8 mouse cellular contexts compared by ENCODE assay signal in genomic region chr4:148038600-148039253, GRCm38 (mm10). TPM values are rescaled to one million over a fixed set of nuclear protein-coding genes. Genes with fewer than 3 reads are reported as not detected.
A peak's percentile ranks its signal among the peaks of the same experiment; 100 is the strongest.
DNase-seq lines count a peak whose midpoint lies in the region; ATAC-seq and TF ChIP-seq lines count a peak whose summit lies in the region.

Clcn6 (minus strand) TSS chr4:148038821.
Mthfr (plus strand) TSS chr4:148039077.

- H3K36me3 ChIP-seq in embryonic facial prominence, embryonic 14.5 days (ENCODE audit: control insufficient read depth, insufficient read depth, low read length): peaks cover 21% of the 10 kb centered on the region
- no peaks in the 10 kb centered on the region for H3K36me3 ChIP-seq in heart, adult 2 months (ENCODE audit: control insufficient read depth, insufficient read depth, low read length)
- H3K36me3 ChIP-seq in limb, embryonic 13.5 days: peaks cover 31% of the 10 kb centered on the region
- peaks cover 2% of the 10 kb centered on the region; the same call in 1 of the 2 replicates for H3K36me3 ChIP-seq in midbrain, embryonic 16.5 days (ENCODE audit: control insufficient read depth, insufficient read depth, low read length)

- no peaks in the 10 kb centered on the region for H3K79me2 ChIP-seq in heart, adult 2 months (replicated peaks; ENCODE audit: control insufficient read depth, insufficient read depth, low read length)

- TF ChIP-seq CTCF in heart, adult 2 months (IDR thresholded peaks at IDR 0.05): no peak

- H3K9ac ChIP-seq in embryonic facial prominence, embryonic 14.5 days (ENCODE audit: low read depth, low read length): peak within 1 kb of the TSS; percentile 80
- H3K9ac ChIP-seq in heart, adult 2 months (ENCODE audit: low read depth, low read length): peak within 1 kb of the TSS; percentile 91
- peak within 1 kb of the TSS; percentile 77 for H3K9ac ChIP-seq in limb, embryonic 13.5 days
- peak within 1 kb of the TSS; percentile 80 for H3K9ac ChIP-seq in midbrain, embryonic 16.5 days (ENCODE audit: low read depth, low read length)

- H3K4me3 ChIP-seq in embryonic facial prominence, embryonic 14.5 days (ENCODE audit: low read depth, low read length): peak within 1 kb of the TSS; percentile 87
- H3K4me3 ChIP-seq in heart, adult 2 months: peak within 1 kb of the TSS; percentile 58
- peak within 1 kb of the TSS; percentile 81 for H3K4me3 ChIP-seq in limb, embryonic 13.5 days
- peak within 1 kb of the TSS; percentile 72 for H3K4me3 ChIP-seq in midbrain, embryonic 16.5 days (ENCODE audit: low read depth, low read length)

- no peaks in the 10 kb centered on the region for H3K9me3 ChIP-seq in embryonic facial prominence, embryonic 14.5 days (ENCODE audit: control insufficient read depth, low read length)
- no peaks in the 10 kb centered on the region for H3K9me3 ChIP-seq in limb, embryonic 13.5 days
- no peaks in the 10 kb centered on the region for H3K9me3 ChIP-seq in midbrain, embryonic 16.5 days (replicated peaks; ENCODE audit: control insufficient read depth, low read length, poor library complexity, severe bottlenecking)

- H3K27ac ChIP-seq in embryonic facial prominence, embryonic 14.5 days (replicated peaks; ENCODE audit: low read depth, low read length): peak within 1 kb of the TSS; percentile 83
- H3K27ac ChIP-seq in heart, adult 2 months: peak within 1 kb of the TSS; percentile 91
- peak within 1 kb of the TSS; percentile 85 for H3K27ac ChIP-seq in limb, embryonic 13.5 days
- peak within 1 kb of the TSS; percentile 90 for H3K27ac ChIP-seq in midbrain, embryonic 16.5 days (ENCODE audit: low read length)

- TF ChIP-seq POLR2A in heart, adult 2 months (IDR thresholded peaks at IDR 0.05; ENCODE audit: insufficient read depth, low read depth, low read length): peak; percentile 87

- ATAC-seq in embryonic facial prominence, embryonic 14.5 days (ENCODE audit: low read depth): peak; percentile 91
- peak; percentile 92 for ATAC-seq in limb, embryonic 13.5 days (ENCODE audit: low FRiP score, low read depth)
- peak; percentile 92 for ATAC-seq in midbrain, embryonic 16.5 days

- WGBS in embryonic facial prominence, embryonic 14.5 days: 0% methylated on average over 40 of the region's 54 CpGs
- under 1% methylated on average over 54 of the region's 54 CpGs for WGBS in heart, adult 2 months
- WGBS in limb, embryonic 13.5 days: under 1% methylated on average over 54 of the region's 54 CpGs
- WGBS in midbrain, embryonic 16.5 days: under 1% methylated on average over 52 of the region's 54 CpGs

- peak; percentile 98 for DNase-seq in 3T3-L1 (ENCODE audit: low read depth, low spot score)
- DNase-seq in adrenal gland, postnatal 4 days (ENCODE audit: low spot score in 2 of 2): peak; percentile 97 to 98
- peak; percentile 99 for DNase-seq in embryonic facial prominence, embryonic 14.5 days (ENCODE audit: low spot score)
- DNase-seq in heart, adult 2 months: peak; percentile 100
- peak; percentile 99 for DNase-seq in kidney, adult 8-10 months
- DNase-seq in spleen, postnatal 10 days (ENCODE audit: low spot score in 2 of 2): peak; percentile 97 to 100

- peak; percentile 20; the same call in 1 of the 2 replicates for TF ChIP-seq EP300 in heart, adult 2 months (IDR thresholded peaks at IDR 0.05; ENCODE audit: insufficient read depth, low read depth, low read length)

- H3K4me1 ChIP-seq in embryonic facial prominence, embryonic 14.5 days (ENCODE audit: control insufficient read depth, insufficient read depth, low read length): peaks cover 33% of the 10 kb centered on the region
- H3K4me1 ChIP-seq in heart, adult 2 months (ENCODE audit: control insufficient read depth, insufficient read depth, low read length): peaks cover 18% of the 10 kb centered on the region
- H3K4me1 ChIP-seq in limb, embryonic 13.5 days: peaks cover 44% of the 10 kb centered on the region
- peaks cover 43% of the 10 kb centered on the region for H3K4me1 ChIP-seq in midbrain, embryonic 16.5 days (ENCODE audit: control insufficient read depth, insufficient read depth, low read length)

- H3K4me2 ChIP-seq in embryonic facial prominence, embryonic 14.5 days (ENCODE audit: low read depth, low read length): peak within 1 kb of the TSS; percentile 95
- peak within 1 kb of the TSS; percentile 94 for H3K4me2 ChIP-seq in limb, embryonic 13.5 days (replicated peaks)
- H3K4me2 ChIP-seq in midbrain, embryonic 16.5 days (ENCODE audit: low read length): peak within 1 kb of the TSS; percentile 85

- intact Hi-C loops in heart, adult 2 months (cut with DNase I): loop anchor here (2.0 kb wide), 1 partner anchor 44 kb away; no protein-coding TSS in a partner anchor

- no peaks in the 10 kb centered on the region for H3K27me3 ChIP-seq in embryonic facial prominence, embryonic 14.5 days (replicated peaks; ENCODE audit: control insufficient read depth, insufficient read depth, low read length)
- no peaks in the 10 kb centered on the region for H3K27me3 ChIP-seq in heart, adult 2 months (ENCODE audit: control insufficient read depth, insufficient read depth, low read length)
- H3K27me3 ChIP-seq in limb, embryonic 13.5 days: no peaks in the 10 kb centered on the region
- no peaks in the 10 kb centered on the region for H3K27me3 ChIP-seq in midbrain, embryonic 16.5 days (ENCODE audit: control insufficient read depth, insufficient read depth, low read depth, low read length)

RNA-seq across cellular contexts. Expression of gene Clcn6, which starts in this region (rescaled TPM):
- 10 to 100 TPM; 21.0 to 23.6 TPM for total RNA-seq in adrenal gland, postnatal 4 days (2021)
- polyA plus RNA-seq in embryonic facial prominence, embryonic 14.5 days (2014; fragmentation: Nextera tagmentation; extraction: Ambion mirVana): 7.4 and 7.8 TPM in 2 replicates
- total RNA-seq in heart, adult 2 months (2021): 1 to 10 TPM; 7.5 to 8.1 TPM
- 8.9 and 9.0 TPM in 2 replicates for polyA plus RNA-seq in heart, adult 2 months (2012; rRNA removed)
- polyA plus RNA-seq in limb, embryonic 13.5 days (2015; fragmentation: Nextera tagmentation; extraction: Ambion mirVana): 7.5 and 8.2 TPM in 2 replicates
- polyA plus RNA-seq in midbrain, embryonic 16.5 days (2015; fragmentation: Nextera tagmentation; extraction: Ambion mirVana): 36.5 and 36.9 TPM in 2 replicates

RNA-seq across cellular contexts. Expression of gene Mthfr, which starts in this region (rescaled TPM):
- total RNA-seq in adrenal gland, postnatal 4 days (2021): 10 to 100 TPM; 47.0 to 56.6 TPM
- 20.3 and 21.4 TPM in 2 replicates for polyA plus RNA-seq in embryonic facial prominence, embryonic 14.5 days (2014; fragmentation: Nextera tagmentation; extraction: Ambion mirVana)
- total RNA-seq in heart, adult 2 months (2021): 10 to 100 TPM in 1 of 2 experiments, 1 to 10 TPM in 1; 8.2 to 11.0 TPM
- 15.7 and 17.3 TPM in 2 replicates for polyA plus RNA-seq in heart, adult 2 months (2012; rRNA removed)
- polyA plus RNA-seq in limb, embryonic 13.5 days (2015; fragmentation: Nextera tagmentation; extraction: Ambion mirVana): 24.3 and 24.9 TPM in 2 replicates
- 21.5 and 22.2 TPM in 2 replicates for polyA plus RNA-seq in midbrain, embryonic 16.5 days (2015; fragmentation: Nextera tagmentation; extraction: Ambion mirVana)

Comparison
In these comparisons a context has a peak if more than half of its experiments do, and no peak if none do; other contexts are left out.
1. Peak in every context shown above with its lines: DNase-seq, ATAC-seq, H3K4me3 ChIP-seq and H3K27ac ChIP-seq.